ENCODE assay signal across 8 mouse cellular contexts in genomic region chr10:120428430-120429198, GRCm38 (mm10). TPM values are rescaled to one million over a fixed set of nuclear protein-coding genes. Genes with fewer than 3 reads are reported as not detected.
DNase-seq lines count a peak whose midpoint lies in the region; ATAC-seq and TF ChIP-seq lines count a peak whose summit lies in the region.

No protein-coding gene starts in this region.

- peak; percentile 71 for DNase-seq in adrenal gland, adult 2 months
- peak; percentile 46 to 63 for DNase-seq in kidney, postnatal 4 days
- peak; percentile 63 for DNase-seq in stomach, postnatal 0 days (ENCODE audit: low spot score)
- no peak for DNase-seq in natural killer cell, adult 2 months (ENCODE audit: low spot score in 2 of 2)

- peak overlapping the region; percentile 49 for H3K9ac ChIP-seq in embryonic facial prominence, embryonic 13.5 days
- H3K9ac ChIP-seq in heart, embryonic 12.5 days: peak overlapping the region; percentile 6; the same call in 1 of the 2 replicates
- H3K9ac ChIP-seq in stomach, postnatal 0 days (ENCODE audit: low read length): peak overlapping the region; percentile 50; the same call in 1 of the 2 replicates

- no peak for TF ChIP-seq CTCF in E14TG2a.4 (conservative IDR thresholded peaks at IDR 0.05; ENCODE audit: low read length)
- no peak for TF ChIP-seq CTCF in stomach, postnatal 0 days (IDR thresholded peaks at IDR 0.05; ENCODE audit: low read depth)

- no peak; the same call in 1 of the 2 replicates for ATAC-seq in embryonic facial prominence, embryonic 13.5 days (ENCODE audit: insufficient number of reproducible peaks, insufficient read depth, low FRiP score, low TSS enrichment, low read depth)
- 0 out of 2 replicates have a peak, but pooled peaks have one; percentile 29 for ATAC-seq in heart, embryonic 12.5 days (ENCODE audit: insufficient number of reproducible peaks, low FRiP score)
- peak; percentile 61 for ATAC-seq in stomach, postnatal 0 days (ENCODE audit: low FRiP score, low TSS enrichment)

- TF ChIP-seq EP300 in stomach, postnatal 0 days (optimal IDR thresholded peaks at IDR 0.05): no peak

- no peaks in the 10 kb centered on the region for H3K36me3 ChIP-seq in E14TG2a.4 (ENCODE audit: insufficient read depth, low read length)
- peaks cover 8% of the 10 kb centered on the region; the same call in 1 of the 2 replicates for H3K36me3 ChIP-seq in embryonic facial prominence, embryonic 13.5 days
- H3K36me3 ChIP-seq in heart, embryonic 12.5 days: 0 out of 2 replicates have a peak, but pooled peaks cover 3% of the 10 kb centered on the region
- no peaks in the 10 kb centered on the region for H3K36me3 ChIP-seq in macrophage (ENCODE audit: inconsistent target)
- no peaks in the 10 kb centered on the region for H3K36me3 ChIP-seq in stomach, postnatal 0 days (ENCODE audit: control insufficient read depth, insufficient read depth, low read length)

- H3K4me3 ChIP-seq in E14TG2a.4 (replicated peaks; ENCODE audit: low read length): peak overlapping the region; percentile 72
- H3K4me3 ChIP-seq in embryonic facial prominence, embryonic 13.5 days: 0 out of 2 replicates have a peak overlapping the region, but pooled peaks have one; percentile 4
- no peak overlapping the region for H3K4me3 ChIP-seq in heart, embryonic 12.5 days
- H3K4me3 ChIP-seq in macrophage (ENCODE audit: inconsistent target): peak overlapping the region; percentile 11
- H3K4me3 ChIP-seq in stomach, postnatal 0 days (ENCODE audit: low read depth, low read length): peak overlapping the region; percentile 29

- peaks cover 21% of the 10 kb centered on the region; the same call in 1 of the 2 replicates for H3K4me1 ChIP-seq in E14TG2a.4 (replicated peaks; ENCODE audit: low read depth, low read length)
- peaks cover 84% of the 10 kb centered on the region for H3K4me1 ChIP-seq in embryonic facial prominence, embryonic 13.5 days
- peaks cover 51% of the 10 kb centered on the region for H3K4me1 ChIP-seq in heart, embryonic 12.5 days (replicated peaks)
- H3K4me1 ChIP-seq in stomach, postnatal 0 days (replicated peaks; ENCODE audit: control insufficient read depth, insufficient read depth): peaks cover 7% of the 10 kb centered on the region; the same call in 1 of the 2 replicates

- H3K27ac ChIP-seq in embryonic facial prominence, embryonic 13.5 days: peak overlapping the region; percentile 78
- H3K27ac ChIP-seq in heart, embryonic 12.5 days (ENCODE audit: poor library complexity, severe bottlenecking): peak overlapping the region; percentile 49; the same call in 1 of the 2 replicates
- H3K27ac ChIP-seq in macrophage: peak overlapping the region; percentile 82
- H3K27ac ChIP-seq in stomach, postnatal 0 days (replicated peaks): peak overlapping the region; percentile 78

- H3K9me3 ChIP-seq in E14TG2a.4 (ENCODE audit: low read length): no peaks in the 10 kb centered on the region
- H3K9me3 ChIP-seq in embryonic facial prominence, embryonic 13.5 days: no peaks in the 10 kb centered on the region
- H3K9me3 ChIP-seq in heart, embryonic 12.5 days (replicated peaks): no peaks in the 10 kb centered on the region
- no peaks in the 10 kb centered on the region for H3K9me3 ChIP-seq in stomach, postnatal 0 days (ENCODE audit: control insufficient read depth, low read length)

- H3K27me3 ChIP-seq in E14TG2a.4 (ENCODE audit: insufficient read depth, low read length): peaks cover 47% of the 10 kb centered on the region
- no peaks in the 10 kb centered on the region for H3K27me3 ChIP-seq in embryonic facial prominence, embryonic 13.5 days
- no peaks in the 10 kb centered on the region for H3K27me3 ChIP-seq in heart, embryonic 12.5 days (replicated peaks)
- no peaks in the 10 kb centered on the region for H3K27me3 ChIP-seq in stomach, postnatal 0 days (ENCODE audit: control insufficient read depth, insufficient read depth, low read length)

- WGBS in embryonic facial prominence, embryonic 13.5 days: 55% methylated on average over 33 of the region's 33 CpGs
- 68% methylated on average over 33 of the region's 33 CpGs for WGBS in heart, embryonic 12.5 days
- WGBS in macrophage (ENCODE audit: missing documents): 23% methylated on average over 33 of the region's 33 CpGs
- WGBS in stomach, postnatal 0 days: 32% methylated on average over 33 of the region's 33 CpGs

- peak overlapping the region; percentile 39 for H3K4me2 ChIP-seq in embryonic facial prominence, embryonic 13.5 days
- H3K4me2 ChIP-seq in heart, embryonic 12.5 days: peak overlapping the region; percentile 29
- peak overlapping the region; percentile 61 for H3K4me2 ChIP-seq in stomach, postnatal 0 days (replicated peaks; ENCODE audit: low read depth)

- H3K79me2 ChIP-seq in macrophage (ENCODE audit: inconsistent target): peaks cover 26% of the 10 kb centered on the region

RNA-seq across cellular contexts. Expression of gene Hmga2, which starts 47.7 kb away (rescaled TPM):
- total RNA-seq in adrenal gland, adult 2 months (2021): 1 to 10 TPM; 3.2 to 4.6 TPM
- 0.70 and 0.88 TPM in 2 replicates for polyA plus RNA-seq in adrenal gland, adult 2 months (2012; rRNA removed)
- polyA plus RNA-seq in embryonic facial prominence, embryonic 13.5 days (2015; fragmentation: Nextera tagmentation; extraction: Ambion mirVana): 59.2 and 64.9 TPM in 2 replicates
- 21.3 and 23.3 TPM in 2 replicates for polyA plus RNA-seq in heart, embryonic 12.5 days (2016; fragmentation: Nextera tagmentation; extraction: Ambion mirVana)
- total RNA-seq in macrophage (2018; cell fraction: chromatin; rRNA removed): 10 to 100 TPM in 16 of 26 experiments, 1 to 10 TPM in 10; 1.9 to 95.1 (median 16.8) TPM
- total RNA-seq in macrophage (2018; cell fraction: cytosol; rRNA removed): 10 to 100 TPM in 13 of 26 experiments, 1 to 10 TPM in 11, under 1 TPM in 2; 0.96 to 31.6 (median 9.4) TPM
- 100 to 1,000 TPM in 1 of 26 experiments, 10 to 100 TPM in 12, 1 to 10 TPM in 13; 1.1 to 120 (median 10.5) TPM for total RNA-seq in macrophage (2018; cell fraction: nucleus; rRNA removed)
- 3.6 to 62.9 TPM (median 18.0 TPM) in 3 replicates for polyA plus RNA-seq in macrophage (2018)
- polyA plus RNA-seq in stomach, postnatal 0 days (2015; fragmentation: Nextera tagmentation; extraction: Ambion mirVana): 3.1 and 3.6 TPM in 2 replicates

Comparison
In these comparisons a context has a peak if more than half of its experiments do, and no peak if none do; other contexts are left out.
1. DNase-seq: peak in adrenal gland, adult 2 months (single experiment), kidney, postnatal 4 days (2 of 2) and stomach, postnatal 0 days (single experiment); none in natural killer cell, adult 2 months (0 of 2).
2. Peak in every context shown above with its lines, with median percentiles within 50 percentile points of each other: H3K27ac ChIP-seq, H3K4me2 ChIP-seq and H3K9ac ChIP-seq.